Mouse (Mus musculus) midbrain, embryonic 13.5 days (tissue): ENCODE measurements around the gene Pdcd11. TPM values are rescaled to one million over a fixed set of nuclear protein-coding genes. Genes with fewer than 3 reads are reported as not detected.
"Not testable (repeated sequence)": the region's sequence is repeated elsewhere in the genome, so short reads cannot be mapped to it uniquely, and the experiment has no call there.

Experiments used
- ATAC-seq: fragments of 200-750 bp; cut with Nextera tagmentation; 2 replicates; pipeline ENCODE4 v1.8.0; 2017; ENCODE audit warnings: mild to moderate bottlenecking, moderate TSS enrichment, moderate library complexity
- H3K27ac ChIP-seq: fragments of 300-500 bp; sonication (generic); 2 replicates; pipeline ENCODE4 v1.5.1; 2015; ENCODE audit warnings: inconsistent platforms, mild to moderate bottlenecking, moderate library complexity
- H3K27me3 ChIP-seq: fragments of 300-500 bp; sonication (generic); 2 replicates; pipeline ENCODE4 v1.6.1; 2015; ENCODE audit warnings: mild to moderate bottlenecking, inconsistent platforms
- H3K36me3 ChIP-seq: fragments of 300-500 bp; sonication (generic); 2 replicates; pipeline ENCODE4 v1.6.1; 2015; ENCODE audit warnings: mild to moderate bottlenecking, inconsistent platforms
- H3K4me1 ChIP-seq: fragments of 300-500 bp; sonication (generic); replicated peaks from 2 replicates; pipeline ENCODE4 v1.6.1; 2015; ENCODE audit warnings: inconsistent platforms
- H3K4me2 ChIP-seq: fragments of 300-500 bp; sonication (generic); replicated peaks from 2 replicates; pipeline ENCODE4 v1.6.1; 2015; ENCODE audit warnings: moderate library complexity, mild to moderate bottlenecking, inconsistent platforms
- H3K4me3 ChIP-seq: fragments of 300-500 bp; sonication (generic); replicated peaks from 2 replicates; pipeline ENCODE4 v1.5.1; 2015; ENCODE audit warnings: mild to moderate bottlenecking, inconsistent platforms
- H3K9ac ChIP-seq: fragments of 300-500 bp; sonication (generic); replicated peaks from 2 replicates; pipeline ENCODE4 v1.6.1; 2015; ENCODE audit warnings: mild to moderate bottlenecking, inconsistent platforms
- H3K9me3 ChIP-seq: fragments of 300-500 bp; sonication (generic); 2 replicates; pipeline ENCODE4 v1.6.1; 2016; ENCODE audit warnings: mild to moderate bottlenecking, inconsistent platforms
- WGBS: fragments of 180-500 bp; shearing (Covaris S2); methylation state at CpG from one replicate; pipeline ENCODE4 v1.1.7; 2015; 5-methylcytosine and 5-hydroxymethylcytosine counted together
- polyA plus RNA-seq: library from polyadenylated mRNA; unstranded; fragments of >200 nt; fragmentation: Nextera tagmentation; extraction: Ambion mirVana; gene quantifications from 2 replicates; pipeline ENCODE4 v1.2.1, GENCODE M21; 2015

The Pdcd11 gene
- polyA plus RNA-seq, 1 experiment from 2014 or later, result 8.0 TPM

DNA sequence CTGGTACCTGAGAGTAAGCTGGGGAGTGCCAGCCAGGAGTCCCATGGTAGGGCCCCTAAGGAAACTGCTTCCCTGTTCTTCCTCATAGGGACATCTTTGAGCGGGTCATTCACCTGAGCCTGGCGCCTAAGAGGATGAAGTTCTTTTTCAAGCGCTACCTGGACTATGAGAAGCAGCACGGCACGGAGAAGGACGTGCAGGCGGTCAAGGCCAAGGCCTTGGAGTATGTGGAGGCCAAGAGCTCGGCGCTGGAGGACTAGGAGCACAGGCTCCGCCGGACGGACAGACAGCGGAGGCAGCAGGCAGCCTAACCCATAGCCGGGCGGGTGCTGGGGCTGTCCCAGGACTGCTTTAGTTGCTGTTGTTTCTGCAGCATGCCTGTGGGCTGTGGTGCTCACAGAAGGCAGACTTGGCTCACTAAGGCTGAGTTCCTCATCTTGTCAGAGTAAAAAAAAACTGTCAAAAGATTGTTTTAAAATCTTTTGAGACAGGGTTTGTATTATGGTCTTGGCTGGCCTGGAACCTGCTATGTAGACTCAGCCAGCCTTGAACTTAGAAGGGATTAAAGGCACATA, 40.1 kb downstream of the Pdcd11 start:
- no peak for ATAC-seq
- H3K36me3 ChIP-seq, result peaks cover 79% of the 10 kb centered on the region

DNA sequence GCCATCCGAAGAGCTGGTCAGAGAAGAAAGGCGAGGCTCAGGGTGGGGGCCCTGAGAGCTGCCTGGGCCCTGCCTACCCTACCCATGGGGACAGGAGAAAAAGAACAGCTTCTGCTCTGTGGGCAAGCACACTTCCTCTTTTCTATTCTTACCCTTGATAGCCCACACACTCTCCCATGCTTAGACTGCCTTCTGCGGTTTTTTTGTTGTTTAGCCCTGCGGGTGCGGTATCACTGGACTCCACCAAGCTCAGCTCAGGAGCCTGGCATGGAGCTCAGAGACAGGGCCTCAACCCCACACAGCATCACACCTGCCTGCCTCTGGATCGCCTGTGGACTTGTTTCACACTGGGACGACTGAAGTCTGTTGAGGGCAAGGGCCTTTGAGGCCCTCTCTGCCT, 42.6 kb downstream of the Pdcd11 start:
- Histone ChIP-seq H3K36me3 (peaks cover 53% of the 10 kb centered on the region), H3K4me2 (no peak overlapping the region)
- 91% methylated on average over 7 of the region's 7 CpGs for WGBS

More for the DNA sequence above, 40.1 kb downstream of the Pdcd11 start:
- Histone ChIP-seq H3K4me1 (no peaks in the 10 kb centered on the region), H3K4me3 (no peak overlapping the region), H3K27me3 (no peaks in the 10 kb centered on the region), H3K9ac (no peak overlapping the region), H3K4me2 (no peak overlapping the region), H3K27ac (no peak overlapping the region), H3K9me3 (no peaks in the 10 kb centered on the region)
- WGBS, result 95% methylated on average over 15 of the region's 15 CpGs

DNA sequence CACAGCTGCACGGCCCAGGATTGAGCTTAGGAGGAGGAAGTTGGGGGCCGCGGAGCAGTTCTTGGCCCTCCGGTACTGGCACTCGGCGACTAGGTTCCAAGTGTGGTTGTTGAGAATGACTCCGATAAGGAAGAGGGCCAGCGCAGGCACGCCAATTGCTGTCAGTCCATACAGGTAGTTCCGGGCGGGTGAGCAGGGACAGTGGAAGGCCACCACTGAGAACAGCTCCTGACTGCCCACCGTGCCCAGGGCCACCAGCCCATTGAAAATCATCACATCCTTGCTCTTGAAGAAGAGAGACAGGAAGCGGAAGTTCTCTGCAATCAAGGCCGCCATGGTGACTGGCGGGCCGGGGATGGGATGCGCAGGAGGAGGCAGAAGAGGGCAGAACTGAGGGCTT, 45.0 kb downstream of the Pdcd11 start:
- no peak for ATAC-seq
- Histone ChIP-seq H3K4me2 (no peak overlapping the region), H3K36me3 (peaks cover 29% of the 10 kb centered on the region), H3K27me3 (peaks cover 10% of the 10 kb centered on the region), H3K9me3 (no peaks in the 10 kb centered on the region), H3K27ac (no peak overlapping the region), H3K9ac (no peak overlapping the region), H3K4me3 (no peak overlapping the region), H3K4me1 (peaks cover 19% of the 10 kb centered on the region)
- WGBS, result 89% methylated on average over 17 of the region's 17 CpGs

More for the DNA sequence above, 42.6 kb downstream of the Pdcd11 start:
- Histone ChIP-seq H3K9ac (no peak overlapping the region), H3K4me3 (no peak overlapping the region), H3K4me1 (peaks cover 17% of the 10 kb centered on the region), H3K27ac (no peak overlapping the region), H3K27me3 (peaks cover under 1% of the 10 kb centered on the region), H3K9me3 (no peaks in the 10 kb centered on the region)
- no peak for ATAC-seq

DNA sequence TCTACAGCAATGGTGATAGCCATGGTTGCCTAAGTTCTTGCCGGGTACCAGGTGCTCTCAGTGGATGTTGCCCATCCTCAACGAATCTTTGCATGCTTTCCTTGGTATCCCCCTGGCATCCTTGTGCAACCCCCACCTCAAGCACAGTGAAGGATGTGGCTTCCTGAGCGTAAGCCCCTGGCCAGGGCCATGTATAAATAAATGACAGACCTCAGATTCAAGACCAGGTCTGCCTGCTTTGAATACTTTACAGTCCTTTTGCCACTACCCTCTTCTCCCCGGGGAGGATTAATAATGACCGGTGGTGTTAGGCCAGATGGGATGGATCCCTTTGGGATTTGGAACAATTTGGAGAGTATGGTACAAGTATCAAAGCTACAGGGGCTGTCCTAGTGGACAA, 45.6 kb downstream of the Pdcd11 start:
- ATAC-seq, result no peak
- peaks cover 10% of the 10 kb centered on the region for H3K27me3 ChIP-seq
- H3K4me1 ChIP-seq, result peaks cover 19% of the 10 kb centered on the region
- no peak overlapping the region for H3K27ac ChIP-seq
- no peak overlapping the region for H3K9ac ChIP-seq
- no peak overlapping the region for H3K4me3 ChIP-seq
- peaks cover 23% of the 10 kb centered on the region for H3K36me3 ChIP-seq
- no peaks in the 10 kb centered on the region for H3K9me3 ChIP-seq
- WGBS, result 86% methylated on average over 5 of the region's 5 CpGs
- H3K4me2 ChIP-seq, result no peak overlapping the region

DNA sequence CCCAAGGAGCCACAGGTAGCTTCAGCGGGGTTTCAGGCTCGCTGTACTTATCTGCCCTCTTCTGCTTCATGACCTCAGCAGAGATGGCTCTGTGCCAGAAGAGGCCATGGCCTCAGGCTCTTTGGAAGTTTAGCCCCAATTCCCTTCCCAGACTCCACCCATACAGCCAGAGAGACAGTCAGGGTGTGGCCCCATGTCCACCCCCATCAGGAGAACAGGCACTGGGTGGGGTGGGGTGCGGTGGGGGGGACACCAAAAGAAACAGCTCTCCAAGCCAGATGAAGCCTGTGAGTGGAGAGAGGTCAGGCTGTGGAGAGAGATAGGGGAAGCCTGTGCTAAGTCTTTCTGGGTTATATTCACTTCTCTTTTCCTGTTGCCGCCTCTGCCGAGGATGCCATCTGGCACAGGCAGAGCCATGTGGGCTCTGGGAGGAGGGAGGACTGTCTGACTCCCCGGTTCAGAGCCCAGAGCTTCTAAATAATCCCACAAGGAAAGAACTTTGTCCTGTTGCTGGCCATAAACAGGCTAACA, 46.5 kb downstream of the Pdcd11 start:
- Histone ChIP-seq H3K9ac (no peak overlapping the region; the same call in 1 of the 2 replicates), H3K4me3 (no peak overlapping the region), H3K4me1 (peaks cover 19% of the 10 kb centered on the region), H3K36me3 (peaks cover 14% of the 10 kb centered on the region), H3K27me3 (peaks cover 10% of the 10 kb centered on the region), H3K4me2 (peak overlapping the region; percentile 50), H3K27ac (no peak overlapping the region), H3K9me3 (no peaks in the 10 kb centered on the region)
- WGBS, result 52% methylated on average over 6 of the region's 6 CpGs
- ATAC-seq, result 0 out of 2 replicates have a peak, but pooled peaks have one; percentile 24

DNA sequence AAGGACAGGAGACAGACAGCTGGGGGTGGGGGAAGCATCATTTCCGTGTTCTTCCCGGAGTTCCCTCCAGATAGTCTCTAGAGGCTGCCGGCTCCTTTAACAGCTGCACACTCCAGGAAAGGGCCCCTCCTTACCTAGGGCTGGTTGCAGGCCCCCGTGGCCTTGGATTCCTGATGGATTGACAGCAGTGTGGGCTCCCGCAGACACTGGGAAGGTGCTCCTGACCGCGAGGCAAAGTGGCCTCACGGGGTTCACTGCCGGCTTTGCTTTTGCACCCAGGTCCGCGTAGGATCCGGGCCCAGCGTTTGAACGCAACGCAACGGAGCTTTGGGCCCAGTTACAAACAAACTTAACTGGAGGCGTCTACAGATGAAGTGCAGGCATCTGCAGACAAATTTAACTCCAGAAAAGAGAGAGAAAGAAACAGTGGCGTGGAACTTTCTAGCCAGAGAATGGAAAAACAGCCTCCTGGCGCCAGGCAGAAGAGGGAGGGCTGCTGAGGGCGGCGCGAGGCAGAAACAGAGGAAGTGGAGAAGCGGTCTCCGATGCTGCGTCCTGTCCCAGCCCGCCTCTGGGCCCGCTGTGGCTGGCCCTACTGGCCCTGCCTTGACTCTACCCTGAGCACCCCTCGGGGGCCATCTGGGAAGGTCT, 47.3 kb downstream of the Pdcd11 start, which contains the start of gene Calhm2:
Gene Calhm2, minus strand, starts transcription at position 524 of the 651 bp plus-strand sequence.
- WGBS, result 11% methylated on average over 28 of the region's 28 CpGs
- Histone ChIP-seq H3K9me3 (no peaks in the 10 kb centered on the region), H3K36me3 (0 out of 2 replicates have a peak, but pooled peaks cover 7% of the 10 kb centered on the region), H3K4me1 (peaks cover 19% of the 10 kb centered on the region), H3K9ac (peak within 1 kb of the TSS; percentile 59), H3K27ac (no peak within 1 kb of the TSS), H3K4me3 (peak within 1 kb of the TSS; percentile 18; the same call in 1 of the 2 replicates), H3K4me2 (peak within 1 kb of the TSS; percentile 50), H3K27me3 (peaks cover 10% of the 10 kb centered on the region)
- ATAC-seq, result peak; percentile 66

DNA sequence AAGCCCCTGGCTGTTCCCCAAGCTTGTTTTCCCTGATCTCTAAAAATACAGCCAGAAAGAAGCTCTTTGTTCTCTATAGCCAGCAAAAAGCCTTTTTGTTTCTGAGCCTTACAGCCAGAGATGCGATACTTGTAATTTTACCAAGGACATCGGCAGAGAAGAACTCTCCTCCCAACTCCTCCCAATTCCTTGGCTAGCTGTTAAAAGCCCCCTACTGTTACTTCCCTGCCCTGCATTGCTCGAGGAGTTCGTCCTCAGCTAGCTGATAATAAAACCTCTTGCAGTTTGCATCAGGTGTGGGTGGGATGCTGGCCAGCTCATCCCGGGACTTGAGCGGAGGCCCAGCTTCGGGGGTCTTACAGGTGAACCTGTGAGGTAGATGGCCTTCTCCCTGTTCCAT, 49.0 kb downstream of the Pdcd11 start:
- not testable (repeated sequence) for ATAC-seq, H3K27ac ChIP-seq, H3K4me2 ChIP-seq, H3K9ac ChIP-seq, H3K36me3 ChIP-seq, H3K27me3 ChIP-seq, H3K9me3 ChIP-seq, H3K4me3 ChIP-seq
- H3K4me1 ChIP-seq, result peaks cover 19% of the 10 kb centered on the region
- WGBS, result 48% methylated on average over 7 of the region's 7 CpGs

DNA sequence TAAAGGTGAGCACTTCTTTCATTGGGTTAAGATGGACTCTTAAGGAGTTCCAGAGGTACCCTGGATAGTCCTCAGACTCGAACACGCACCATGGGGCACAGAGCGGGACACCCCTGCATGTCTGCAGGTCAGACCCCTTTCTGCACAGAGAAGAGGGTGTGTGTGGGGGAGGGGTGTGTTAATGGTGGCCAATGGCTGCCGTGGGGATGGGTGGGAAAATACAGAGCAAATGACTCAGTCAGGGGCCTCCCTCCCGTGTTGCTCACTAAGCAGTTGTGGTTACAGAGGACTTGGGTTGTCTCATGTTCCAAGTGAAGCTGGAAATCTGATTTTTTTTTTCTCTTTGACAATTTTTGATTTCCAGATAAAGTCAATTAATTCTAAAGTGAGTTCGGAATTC, 51.9 kb downstream of the Pdcd11 start:
- H3K27me3 ChIP-seq, result peaks cover 10% of the 10 kb centered on the region
- H3K4me1 ChIP-seq, result peaks cover 10% of the 10 kb centered on the region
- no peak for ATAC-seq
- 85% methylated on average over 6 of the region's 6 CpGs for WGBS
- H3K9me3 ChIP-seq, result no peaks in the 10 kb centered on the region
- no peak overlapping the region for H3K9ac ChIP-seq
- H3K36me3 ChIP-seq, result no peaks in the 10 kb centered on the region
- no peak overlapping the region for H3K27ac ChIP-seq
- H3K4me3 ChIP-seq, result no peak overlapping the region
- no peak overlapping the region for H3K4me2 ChIP-seq

DNA sequence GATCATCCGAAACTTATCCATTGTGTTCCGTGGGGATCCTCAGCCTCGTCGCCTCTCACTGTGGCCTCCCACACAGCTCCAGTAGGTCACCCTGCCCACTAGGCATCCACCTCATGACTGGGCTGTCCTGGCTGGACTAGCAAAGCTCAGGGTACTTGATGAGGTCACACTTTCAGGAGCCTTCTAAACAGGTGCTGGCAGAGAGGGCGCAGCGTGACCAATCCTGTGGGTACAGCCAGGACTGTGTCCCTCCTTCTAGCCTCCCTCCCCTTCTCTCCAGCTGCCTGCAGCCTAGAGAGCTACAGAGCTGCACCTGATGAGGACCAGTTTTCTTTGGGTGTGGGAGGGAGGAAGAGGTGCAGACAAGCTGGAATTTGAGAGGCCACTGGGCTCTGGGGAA, 53.6 kb downstream of the Pdcd11 start, which contains the start of gene Calhm1:
Gene Calhm1, minus strand, starts transcription at position 101 of the 400 bp plus-strand sequence.
- H3K9ac ChIP-seq, result no peak within 1 kb of the TSS
- no peak for ATAC-seq
- H3K9me3 ChIP-seq, result no peaks in the 10 kb centered on the region
- no peak within 1 kb of the TSS for H3K27ac ChIP-seq
- H3K4me2 ChIP-seq, result no peak within 1 kb of the TSS
- H3K27me3 ChIP-seq, result no peaks in the 10 kb centered on the region
- H3K4me1 ChIP-seq, result no peaks in the 10 kb centered on the region
- H3K36me3 ChIP-seq, result no peaks in the 10 kb centered on the region
- no peak within 1 kb of the TSS for H3K4me3 ChIP-seq
- WGBS, result 93% methylated on average over 6 of the region's 6 CpGs

DNA sequence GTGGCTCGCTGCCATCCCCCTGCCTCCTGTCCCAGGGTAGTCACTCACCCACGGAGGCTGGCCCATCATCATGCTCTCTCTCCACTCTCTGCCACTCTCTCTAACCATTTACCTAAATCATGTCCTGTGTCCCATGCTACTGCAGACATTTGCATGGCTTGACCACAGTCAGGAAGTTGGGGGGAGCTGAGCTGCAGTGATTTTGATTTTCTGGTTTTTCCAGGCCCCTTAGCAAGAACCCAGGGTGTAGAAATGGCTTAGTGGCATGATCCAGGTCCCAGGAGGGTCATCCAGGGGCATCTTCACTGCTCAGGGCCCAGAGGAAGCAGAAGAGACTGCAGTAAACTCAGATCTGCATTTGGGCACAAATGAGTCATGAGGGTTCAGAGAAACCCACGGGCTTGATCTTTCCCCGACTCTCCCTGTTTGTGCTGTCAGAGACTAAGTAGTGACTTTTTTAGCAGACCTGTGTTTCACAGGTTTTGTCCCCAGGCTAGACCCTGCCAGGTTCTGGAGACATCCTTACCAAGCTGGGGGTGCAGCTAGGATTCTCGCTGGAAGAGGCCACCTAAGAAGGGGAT, 57.8 kb downstream of the Pdcd11 start:
- ATAC-seq, result no peak
- 79% methylated on average over 5 of the region's 5 CpGs for WGBS
- H3K9ac ChIP-seq, result no peak overlapping the region

DNA sequence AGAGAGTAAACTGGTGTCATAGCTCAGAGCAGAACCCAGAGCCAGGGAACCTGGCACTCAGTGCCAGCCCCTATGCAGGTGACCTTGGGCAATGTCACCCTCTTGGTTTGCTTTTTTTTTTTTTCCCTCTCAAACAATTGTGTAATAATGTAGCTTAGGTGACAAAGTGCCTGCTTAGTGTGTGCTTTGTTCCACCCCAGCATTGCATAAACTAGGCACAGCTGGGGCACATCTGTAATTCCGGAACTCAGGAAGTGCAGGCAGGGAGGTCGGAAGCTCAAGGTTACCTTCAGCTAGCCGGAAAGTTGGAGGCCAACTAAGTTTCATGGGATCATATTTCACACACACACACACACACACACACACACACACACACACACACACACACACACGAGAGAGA, 59.3 kb downstream of the Pdcd11 start:
- H3K9me3 ChIP-seq, result no peaks in the 10 kb centered on the region
- 68% methylated on average over 4 of the region's 4 CpGs for WGBS
- H3K27me3 ChIP-seq, result no peaks in the 10 kb centered on the region
- 0 out of 2 replicates have a peak, but pooled peaks cover 5% of the 10 kb centered on the region for H3K4me1 ChIP-seq
- H3K9ac ChIP-seq, result no peak overlapping the region
- ATAC-seq, result no peak
- no peaks in the 10 kb centered on the region for H3K36me3 ChIP-seq
- no peak overlapping the region for H3K4me3 ChIP-seq
- H3K27ac ChIP-seq, result no peak overlapping the region
- no peak overlapping the region for H3K4me2 ChIP-seq

More for the DNA sequence above, 57.8 kb downstream of the Pdcd11 start:
- H3K4me1 ChIP-seq, result 0 out of 2 replicates have a peak, but pooled peaks cover 5% of the 10 kb centered on the region
- no peak overlapping the region for H3K27ac ChIP-seq
- no peak overlapping the region for H3K4me3 ChIP-seq
- H3K4me2 ChIP-seq, result no peak overlapping the region
- H3K36me3 ChIP-seq, result no peaks in the 10 kb centered on the region
- H3K27me3 ChIP-seq, result no peaks in the 10 kb centered on the region
- no peaks in the 10 kb centered on the region for H3K9me3 ChIP-seq
